9 mouse cellular contexts compared by ENCODE assay signal in the genomic region with DNA sequence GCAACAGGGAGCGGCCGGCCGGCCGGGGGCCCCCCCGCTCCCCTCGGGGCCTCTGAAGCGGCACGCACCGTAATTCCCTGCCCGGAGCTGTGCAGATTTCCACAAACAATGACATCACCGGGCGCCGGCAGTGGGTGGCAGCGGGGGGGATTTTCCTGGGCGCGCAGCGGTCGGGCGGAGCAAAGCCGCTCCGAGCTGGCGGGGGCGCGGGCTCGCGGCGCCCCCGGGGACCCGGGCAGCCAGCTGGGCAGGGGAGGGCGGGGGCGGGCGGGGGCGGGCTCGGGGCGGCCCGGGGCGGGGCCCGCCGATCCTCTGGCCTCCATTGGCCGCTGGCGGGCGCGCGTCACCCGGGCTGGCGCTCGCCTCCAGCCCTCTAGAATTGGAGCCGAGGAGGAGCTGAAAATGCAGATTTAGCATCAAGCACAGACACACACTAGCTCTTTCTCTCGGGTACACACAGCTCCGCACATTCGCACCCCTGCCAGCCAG. TPM values are rescaled to one million over a fixed set of nuclear protein-coding genes. Genes with fewer than 3 reads are reported as not detected.
DNase-seq lines count a peak whose midpoint lies in the region; ATAC-seq and TF ChIP-seq lines count a peak whose summit lies in the region.
"Had no signal": no experiment of that assay in that cellular context is flagged by ENCODE, and none has a peak within 500 bp of the region (broad histone marks: within the 10 kb centered on the region; RNA-seq: fewer than 3 reads in every experiment).

A gene (plus strand): TSS at position 399 of the 489 bp plus-strand sequence.

- TF ChIP-seq CTCF in Patski (IDR thresholded peaks at IDR 0.05), result no peak
- TF ChIP-seq CTCF in testis, adult 2 months (IDR thresholded peaks at IDR 0.05; ENCODE audit: control insufficient read depth, insufficient read depth, insufficient replicate concordance, low read depth, low read length), result no peak

- no peak for DNase-seq in Patski (ENCODE audit: low read depth, low spot score)
- peak; percentile 16 to 25 for DNase-seq in heart, postnatal 14 days
- peak; percentile 82 to 86 for DNase-seq in left cerebral cortex, postnatal 10 days (ENCODE audit: extremely low spot score in 1 of 2, low spot score in 2 of 2)
- no peak for DNase-seq in natural killer cell, adult 2 months (ENCODE audit: low spot score in 2 of 2)

- H3K27me3 ChIP-seq in Patski, result peaks cover 33% of the 10 kb centered on the region
- peaks cover 29% of the 10 kb centered on the region for H3K27me3 ChIP-seq in forebrain, embryonic 13.5 days
- H3K27me3 ChIP-seq in midbrain, embryonic 15.5 days (replicated peaks), result no peaks in the 10 kb centered on the region
- no peaks in the 10 kb centered on the region for H3K27me3 ChIP-seq in testis, adult 2 months (ENCODE audit: control insufficient read depth, insufficient read depth, low read length)

- no peaks in the 10 kb centered on the region for H3K36me3 ChIP-seq in forebrain, embryonic 13.5 days (ENCODE audit: poor library complexity, severe bottlenecking)
- H3K36me3 ChIP-seq in midbrain, embryonic 15.5 days (replicated peaks), result no peaks in the 10 kb centered on the region
- no peaks in the 10 kb centered on the region for H3K36me3 ChIP-seq in testis, adult 2 months (ENCODE audit: control insufficient read depth, insufficient read depth, low read length)

- TF ChIP-seq POLR2A in testis, adult 2 months (IDR thresholded peaks at IDR 0.05; ENCODE audit: control insufficient read depth, low read depth, low read length), result no peak

- peak within 1 kb of the TSS; percentile 78 for H3K4me2 ChIP-seq in forebrain, embryonic 13.5 days
- H3K4me2 ChIP-seq in midbrain, embryonic 15.5 days, result peak within 1 kb of the TSS; percentile 69

- intact Hi-C loops in heart, postnatal 14 days (cut with DNase I), result no loop called here
- intact Hi-C loops in left cerebral cortex, postnatal 10 days (cut with DNase I), result loop anchor here (5.0 to 10.0 kb wide), 5 partner anchors 79 to 431 kb away; no protein-coding TSS in a partner anchor

- ATAC-seq in Patski, result peak; percentile 68
- peak; percentile 98 for ATAC-seq in forebrain, embryonic 13.5 days
- ATAC-seq in midbrain, embryonic 15.5 days (replicated peaks), result peak; percentile 97

- H3K27ac ChIP-seq in brown adipose tissue, adult 24 weeks (replicated peaks; ENCODE audit: low read depth, low read length), result no peak within 1 kb of the TSS
- H3K27ac ChIP-seq in forebrain, embryonic 13.5 days, result peak within 1 kb of the TSS; percentile 70
- peak within 1 kb of the TSS; percentile 93 for H3K27ac ChIP-seq in midbrain, embryonic 15.5 days
- no peak within 1 kb of the TSS for H3K27ac ChIP-seq in testis, adult 2 months (ENCODE audit: control insufficient read depth, insufficient read depth, low read depth, low read length)

- H3K9me3 ChIP-seq in forebrain, embryonic 13.5 days (replicated peaks), result no peaks in the 10 kb centered on the region
- H3K9me3 ChIP-seq in midbrain, embryonic 15.5 days, result no peaks in the 10 kb centered on the region

- under 1% methylated on average over 21 of the region's 51 CpGs for WGBS in forebrain, embryonic 13.5 days
- 0% methylated on average over 50 of the region's 51 CpGs for WGBS in midbrain, embryonic 15.5 days

- no peaks in the 10 kb centered on the region for H3K4me1 ChIP-seq in brown adipose tissue, adult 24 weeks (ENCODE audit: control insufficient read depth, insufficient read depth, insufficient read length, low read length)
- peaks cover 26% of the 10 kb centered on the region for H3K4me1 ChIP-seq in forebrain, embryonic 13.5 days
- H3K4me1 ChIP-seq in midbrain, embryonic 15.5 days, result peaks cover 26% of the 10 kb centered on the region
- peaks cover 5% of the 10 kb centered on the region for H3K4me1 ChIP-seq in testis, adult 2 months (ENCODE audit: control insufficient read depth, insufficient read depth, low read length)

- in situ Hi-C loops in Patski (cut with MboI; ENCODE audit: low pct_unique_long_range_greater_than_20kb), result no loop called here

- CTCF ChIA-PET in Patski (lab: Charles Lee), result no interaction called here

- POLR2A ChIA-PET in Patski (lab: Charles Lee), result no interaction called here

- H3K4me3 ChIP-seq in brown adipose tissue, adult 24 weeks (ENCODE audit: insufficient read depth, low read depth, low read length), result peak within 1 kb of the TSS; percentile 51
- H3K4me3 ChIP-seq in forebrain, embryonic 13.5 days, result peak within 1 kb of the TSS; percentile 59
- peak within 1 kb of the TSS; percentile 68 for H3K4me3 ChIP-seq in midbrain, embryonic 15.5 days
- H3K4me3 ChIP-seq in testis, adult 2 months (ENCODE audit: control insufficient read depth, low read depth, low read length), result peak within 1 kb of the TSS; percentile 46
- H3K4me3 ChIP-seq: erythroblast, embryonic 14.5 days had no signal

- H3K9ac ChIP-seq in forebrain, embryonic 13.5 days, result peak within 1 kb of the TSS; percentile 71
- peak within 1 kb of the TSS; percentile 78 for H3K9ac ChIP-seq in midbrain, embryonic 15.5 days

RNA-seq across cellular contexts. Expression of the gene that starts here (rescaled TPM):
- not detected for polyA plus RNA-seq in Patski (2021)
- polyA plus RNA-seq in brown adipose tissue, adult 24 weeks (2012; ENCODE audit: insufficient read depth, insufficient read length, missing spikeins), result not detected in 2 replicates
- 6.4 and 7.2 TPM in 2 replicates for polyA plus RNA-seq in forebrain, embryonic 13.5 days (2015; fragmentation: Nextera tagmentation; extraction: Ambion mirVana)
- total RNA-seq in heart, postnatal 14 days (2021), result not detected
- total RNA-seq in left cerebral cortex, postnatal 10 days (2021), result 100 to 1,000 TPM; 167 to 168 TPM
- 30.0 and 30.6 TPM in 2 replicates for polyA plus RNA-seq in midbrain, embryonic 15.5 days (2015; fragmentation: Nextera tagmentation; extraction: Ambion mirVana)
- 1.4 and 2.1 TPM in 2 replicates for polyA plus RNA-seq in testis, adult 2 months (2012; rRNA removed)
- polyA plus RNA-seq: erythroblast, embryonic 14.5 days had no signal

Comparison
In these comparisons a context has a peak if more than half of its experiments do, and no peak if none do; other contexts are left out.
1. RNA of the gene that starts here (total RNA-seq): 167 to 168 TPM in left cerebral cortex, postnatal 10 days; not detected in heart, postnatal 14 days; every median in the first group is over 100 times any median in the second.
2. Peak in ATAC-seq in Patski; RNA of the gene not detected or under 1 TPM.
3. Peak in DNase-seq in heart, postnatal 14 days; RNA of the gene not detected or under 1 TPM.
4. DNase-seq: peak in left cerebral cortex, postnatal 10 days (2 of 2); none in Patski (single experiment) and natural killer cell, adult 2 months (0 of 2).
5. H3K27ac ChIP-seq: peak in forebrain, embryonic 13.5 days (single experiment) and midbrain, embryonic 15.5 days (single experiment); none in brown adipose tissue, adult 24 weeks (single experiment) and testis, adult 2 months (single experiment).
6. Peak in every context shown above with its lines, with median percentiles within 50 percentile points of each other: ATAC-seq and H3K4me3 ChIP-seq.